Mouse (Mus musculus): ENCODE data around the gene Fam83g.

DNA sequence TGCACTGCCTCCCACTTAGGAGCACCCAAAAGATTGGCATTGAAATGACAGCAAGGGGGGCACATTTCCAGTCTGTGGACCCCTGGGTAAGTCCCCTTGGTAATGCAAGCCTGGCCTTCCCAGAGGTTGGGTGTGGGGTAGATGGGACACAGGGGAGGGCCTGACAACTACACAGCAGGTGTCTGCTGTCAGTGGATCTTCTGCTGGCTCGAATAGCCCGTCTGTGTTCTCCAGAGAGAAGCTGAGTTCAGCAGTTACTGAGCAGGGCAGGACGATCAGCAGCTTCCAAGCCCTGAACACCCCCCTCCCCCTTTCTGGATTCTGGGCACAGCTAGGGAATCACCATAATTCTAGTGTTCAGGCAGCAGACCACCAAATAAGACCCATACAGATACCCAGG lies 35.5 kb downstream of the Fam83g start:
- no peak for TF ChIP-seq CTCF (IDR thresholded peaks at IDR 0.05; ENCODE audit: control insufficient read depth, insufficient read depth, insufficient read length)
- no peak for TF ChIP-seq USF1 (IDR thresholded peaks at IDR 0.05; ENCODE audit: low read depth)
- no peak for TF ChIP-seq MAX (IDR thresholded peaks at IDR 0.05)
- no peak for TF ChIP-seq CEBPB (IDR thresholded peaks at IDR 0.05; ENCODE audit: low read depth)
- TF ChIP-seq MYOG (IDR thresholded peaks at IDR 0.05; ENCODE audit: control insufficient read depth, extremely low read depth, insufficient read length) = no peak
- TF ChIP-seq FOSL1 (IDR thresholded peaks at IDR 0.05; ENCODE audit: insufficient read depth, low read length, poor library complexity, severe bottlenecking) = no peak
- TF ChIP-seq MYOD1 (IDR thresholded peaks at IDR 0.05; ENCODE audit: control insufficient read depth, insufficient read length, low read depth) = no peak

All from C2C12 (cell line).